Mouse (Mus musculus) spleen, adult 2 months (tissue): ENCODE data around the gene Nanos3. TPM values are rescaled to one million over a fixed set of nuclear protein-coding genes. Genes with fewer than 3 reads are reported as not detected.

ENCODE experiments used
- DNase-seq, 2 experiments: peaks; one replicate each; pipeline versions ENCODE4 v3.0.0 to v3.0.0-alpha.2; 2012 to 2021; ENCODE audit warnings: low spot score in 2 of 2, low read depth in 1 of 2
- H3K27ac ChIP-seq: fragments of 200-500 bp; 2 replicates; pipeline ENCODE4 v1.5.1; 2012; ENCODE audit warnings: low read length, inconsistent platforms; ENCODE audit not compliant: insufficient read depth
- H3K27me3 ChIP-seq: fragments of 200-500 bp; 2 replicates; pipeline ENCODE4 v1.6.1; 2012; ENCODE audit warnings: mild to moderate bottlenecking, moderate library complexity, low read length, inconsistent platforms; ENCODE audit not compliant: control insufficient read depth, insufficient read depth
- H3K36me3 ChIP-seq: fragments of 200-500 bp; 2 replicates; pipeline ENCODE4 v1.6.1; 2012; ENCODE audit warnings: mild to moderate bottlenecking, low read length, inconsistent platforms; ENCODE audit not compliant: control insufficient read depth, insufficient read depth
- H3K4me1 ChIP-seq: fragments of 200-500 bp; 2 replicates; pipeline ENCODE4 v1.6.1; 2011; ENCODE audit warnings: inconsistent platforms; ENCODE audit not compliant: control insufficient read depth, insufficient read depth, insufficient read length
- H3K4me3 ChIP-seq: fragments of 200-500 bp; 2 replicates; pipeline ENCODE4 v1.5.1; 2011; ENCODE audit warnings: mild to moderate bottlenecking, inconsistent platforms; ENCODE audit not compliant: insufficient read depth, insufficient read length; ENCODE audit errors: extremely low read depth
- CTCF ChIP-seq: fragments of 200-500 bp; IDR thresholded peaks from 2 replicates; pipeline ENCODE4 v1.5.1; 2011; ENCODE audit warnings: mild to moderate bottlenecking, inconsistent platforms; ENCODE audit not compliant: insufficient read depth, insufficient read length, insufficient replicate concordance; ENCODE audit errors: extremely low read depth
- POLR2A ChIP-seq: fragments of 200-500 bp; IDR thresholded peaks from 2 replicates; pipeline ENCODE4 v1.6.1; 2011; ENCODE audit warnings: low read depth, low read length, inconsistent platforms
- WGBS: fragments of 180-500 bp; shearing (Covaris S2); methylation state at CpG from one replicate; pipeline ENCODE4 v1.1.7; 2018; 5-methylcytosine and 5-hydroxymethylcytosine counted together
- polyA plus RNA-seq: library from polyadenylated mRNA; depleted of rRNA; stranded (reverse); fragments of >200 nt; gene quantifications from 2 replicates; pipeline ENCODE4 v1.2.3, GENCODE M21; 2012

Gene Nanos3
- polyA plus RNA-seq, 1 experiment: not detected

DNA sequence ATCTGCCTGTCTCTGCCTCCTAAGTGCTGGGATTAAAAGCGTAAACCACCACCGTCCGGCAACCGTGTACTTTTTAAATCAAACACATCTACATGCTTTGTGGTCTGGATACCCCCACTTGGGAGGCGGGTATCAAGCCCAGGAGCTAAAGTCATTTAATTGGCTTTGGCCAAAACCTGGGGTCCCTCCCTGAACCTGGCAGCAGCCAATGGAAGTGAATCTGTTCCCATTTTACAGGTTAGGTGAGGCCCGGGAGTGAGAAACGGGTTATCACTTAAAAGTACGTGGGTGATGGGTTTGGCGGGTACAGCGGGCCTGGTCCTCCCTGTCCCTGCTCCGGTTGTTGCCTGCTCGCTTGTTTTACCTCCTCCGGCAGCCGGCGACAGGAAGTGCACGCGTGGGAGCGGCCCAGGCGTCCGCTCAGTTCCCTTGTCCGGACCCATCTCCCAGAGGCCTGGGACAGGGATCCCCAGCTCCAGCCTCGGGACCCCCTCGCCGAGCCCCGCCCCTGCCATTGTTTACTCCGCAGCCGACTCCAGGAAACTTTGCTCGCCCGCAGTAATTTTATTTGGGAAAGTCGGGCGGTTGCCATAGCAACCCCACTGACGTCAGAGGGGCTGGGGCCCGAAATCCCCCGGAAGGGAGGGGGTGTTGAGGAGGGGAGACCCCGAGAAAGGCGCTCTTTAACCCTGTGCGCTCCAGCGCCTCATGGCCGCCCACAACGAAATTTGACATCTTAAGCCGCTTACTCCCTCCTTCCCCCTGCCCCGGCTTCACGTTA is 12.3 kb upstream of the Nanos3 start:
- 4% methylated on average over 43 of the region's 43 CpGs for WGBS
- Histone ChIP-seq H3K36me3 (no peaks in the 10 kb centered on the region), H3K27me3 (no peaks in the 10 kb centered on the region), H3K4me3 (peak overlapping the region; percentile 58), H3K4me1 (peaks cover 30% of the 10 kb centered on the region), H3K27ac (peak overlapping the region; percentile 88)
- peak in 1 of 2 experiments; percentile 69 for DNase-seq
- TF ChIP-seq POLR2A (no peak), CTCF (no peak)

- 92% methylated on average over 3 of the region's 3 CpGs for WGBS
- no peak for TF ChIP-seq CTCF
- H3K4me3 ChIP-seq: no peak overlapping the region
- no peaks in the 10 kb centered on the region for H3K36me3 ChIP-seq
- no peak for DNase-seq
- no peak overlapping the region for H3K27ac ChIP-seq
- H3K27me3 ChIP-seq: no peaks in the 10 kb centered on the region
- H3K4me1 ChIP-seq: peaks cover 18% of the 10 kb centered on the region
These were observed 9.3 kb upstream of the Nanos3 start for GRCm38 (mm10) chr8:84194224-84194743.

- peaks cover 14% of the 10 kb centered on the region for H3K4me1 ChIP-seq
- no peak for DNase-seq
- TF ChIP-seq POLR2A (no peak), CTCF (peak; percentile 24; the same call in 1 of the 2 replicates)
These were observed 8.5 kb upstream of the Nanos3 start for GRCm38 (mm10) chr8:84193566-84193965.

GRCm38 (mm10) chr8:84193161-84193560 is 8.1 kb upstream of the Nanos3 start:
- H3K36me3 ChIP-seq: no peaks in the 10 kb centered on the region
- no peak for TF ChIP-seq CTCF
- no peaks in the 10 kb centered on the region for H3K27me3 ChIP-seq
- 86% methylated on average over 4 of the region's 4 CpGs for WGBS
- peaks cover 10% of the 10 kb centered on the region for H3K4me1 ChIP-seq
- no peak overlapping the region for H3K4me3 ChIP-seq
- no peak overlapping the region for H3K27ac ChIP-seq
- no peak for DNase-seq

More at GRCm38 (mm10) chr8:84193566-84193965, 8.5 kb upstream of the Nanos3 start:
- Histone ChIP-seq H3K36me3 (no peaks in the 10 kb centered on the region), H3K27me3 (no peaks in the 10 kb centered on the region), H3K27ac (no peak overlapping the region), H3K4me3 (no peak overlapping the region)
- 86% methylated on average over 5 of the region's 5 CpGs for WGBS

DNA sequence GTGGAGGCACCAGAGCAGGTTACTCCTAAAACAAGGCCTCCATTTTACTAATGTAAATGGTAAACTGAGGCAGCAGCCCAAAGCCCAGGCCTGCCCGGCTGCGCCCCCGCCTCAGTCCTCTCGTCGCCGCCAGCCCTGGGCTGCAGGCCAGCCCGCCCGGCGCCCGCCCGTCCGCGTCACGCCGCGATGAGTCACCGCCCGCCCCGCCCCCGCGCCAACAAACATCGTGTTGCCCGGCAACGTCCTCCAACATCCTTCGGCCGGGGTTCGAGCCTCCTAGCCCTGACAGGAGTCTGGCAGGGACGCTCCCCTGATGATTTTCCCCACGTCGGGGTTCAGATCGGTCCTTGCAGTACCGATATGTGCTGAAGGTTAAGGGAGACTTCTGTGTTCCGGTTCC is 7.5 kb upstream of the Nanos3 start:
- TF ChIP-seq CTCF (no peak), POLR2A (no peak)
- 3% methylated on average over 33 of the region's 33 CpGs for WGBS
- DNase-seq: peak in 1 of 2 experiments; percentile 63
- Histone ChIP-seq H3K27me3 (no peaks in the 10 kb centered on the region), H3K36me3 (no peaks in the 10 kb centered on the region), H3K4me3 (peak overlapping the region; percentile 63; the same call in 1 of the 2 replicates), H3K4me1 (peaks cover 5% of the 10 kb centered on the region), H3K27ac (peak overlapping the region; percentile 42; the same call in 1 of the 2 replicates)

DNA sequence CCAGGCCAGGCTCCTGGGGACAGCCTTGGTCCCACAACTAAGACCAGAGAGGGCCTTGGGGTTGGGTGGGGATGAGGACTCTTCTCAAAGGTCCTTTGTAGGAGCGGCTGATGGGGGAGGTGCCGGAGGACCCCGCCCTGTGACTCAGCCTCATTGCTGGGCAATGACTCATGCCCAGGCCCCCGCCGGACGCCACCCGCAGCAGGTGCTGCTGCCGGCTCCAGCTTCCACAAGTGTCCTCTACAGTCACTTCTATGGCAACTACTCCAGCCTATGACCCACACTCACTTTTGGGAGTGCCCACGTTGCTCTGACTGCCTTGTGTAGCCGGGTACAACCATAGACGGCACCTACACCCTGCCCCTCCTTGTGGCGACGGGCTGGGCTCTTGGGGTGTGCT is 7.0 kb upstream of the Nanos3 start:
- WGBS: 46% methylated on average over 13 of the region's 13 CpGs
- Histone ChIP-seq H3K4me3 (peak overlapping the region; percentile 63; the same call in 1 of the 2 replicates), H3K4me1 (peaks cover 5% of the 10 kb centered on the region), H3K36me3 (no peaks in the 10 kb centered on the region), H3K27me3 (no peaks in the 10 kb centered on the region), H3K27ac (peak overlapping the region; percentile 40)
- TF ChIP-seq POLR2A: no peak
- TF ChIP-seq CTCF: no peak
- no peak for DNase-seq
